Mouse (Mus musculus) G1E (cell line): ENCODE measurements around the gene Tmem98. TPM values are rescaled to one million over a fixed set of nuclear protein-coding genes. Genes with fewer than 3 reads are reported as not detected.

Experiments used
- ATAC-seq: 2 replicates; pipeline ENCODE4 v1.8.0; 2016; ENCODE audit warnings: mild to moderate bottlenecking; ENCODE audit not compliant: insufficient number of reproducible peaks, poor library complexity, low FRiP score, severe bottlenecking; ENCODE audit errors: extremely low read depth
- DNase-seq: peaks from one replicate; pipeline ENCODE4 v3.0.0; 2012; ENCODE audit warnings: low spot score
- H3K27me3 ChIP-seq: 2 replicates; pipeline ENCODE4 v1.6.1; 2012; ENCODE audit warnings: mild to moderate bottlenecking, low read length, inconsistent platforms; ENCODE audit not compliant: insufficient read depth
- H3K36me3 ChIP-seq: replicated peaks from 2 replicates; pipeline ENCODE3; 2012; ENCODE audit warnings: mild to moderate bottlenecking, inconsistent platforms
- H3K4me1 ChIP-seq: 2 replicates; pipeline ENCODE4 v1.6.1; 2012; ENCODE audit warnings: low read depth, low read length, inconsistent platforms, mixed read lengths; ENCODE audit not compliant: insufficient read depth
- H3K4me3 ChIP-seq: 2 replicates; pipeline ENCODE4 v1.5.1; 2012; ENCODE audit warnings: low read depth, mild to moderate bottlenecking, inconsistent platforms, low read length, moderate library complexity, mixed read lengths
- H3K9me3 ChIP-seq: replicated peaks from 2 replicates; pipeline ENCODE4 v1.6.1; 2012; ENCODE audit warnings: inconsistent platforms
- CTCF ChIP-seq: IDR thresholded peaks from 2 replicates; pipeline ENCODE4 v1.5.1; 2012; ENCODE audit warnings: low read depth, low read length, inconsistent platforms, mixed read lengths
- GATA1 ChIP-seq: IDR thresholded peaks from 2 replicates; pipeline ENCODE4 v1.6.1; 2012; ENCODE audit warnings: borderline replicate concordance, low read length, inconsistent platforms, mixed read lengths
- GATA2 ChIP-seq: IDR thresholded peaks from 2 replicates; pipeline ENCODE4 v1.6.1; 2012; ENCODE audit warnings: low read depth, low read length, inconsistent platforms, borderline replicate concordance
- POLR2AphosphoS5 ChIP-seq: IDR thresholded peaks from 2 replicates; pipeline ENCODE4 v1.6.1; 2012; ENCODE audit warnings: low read depth, low read length, inconsistent platforms; ENCODE audit not compliant: insufficient replicate concordance
- TAL1 ChIP-seq: conservative IDR thresholded peaks from 2 replicates; pipeline ENCODE4 v1.6.1; 2012; ENCODE audit warnings: low read depth, low read length, inconsistent platforms, mixed read lengths
- polyA plus RNA-seq: library from polyadenylated mRNA; stranded (reverse); fragments of >175 nt; gene quantifications from 2 replicates; pipeline ENCODE4 v1.2.3, GENCODE M21; 2012
- total RNA-seq, 2 experiments: library from RNA; stranded (forward) in 1 of 2; stranded (reverse) in 1 of 2; fragments of 200-1000 nt in 1 of 2; fragments of >200 nt in 1 of 2; fragmentation: Nextera tagmentation in 1 of 2; gene quantifications; 2 replicates each; pipeline ENCODE4 v1.2.3; 2014 to 2017

The Tmem98 gene
- not detected in 2 replicates for total RNA-seq (2014; fragmentation: Nextera tagmentation)
- not detected in 2 replicates for total RNA-seq (2017)
- not detected in 2 replicates for polyA plus RNA-seq

- Histone ChIP-seq H3K36me3 (no peaks in the 10 kb centered on the region), H3K4me3 (peak within 1 kb of the TSS; percentile 15; the same call in 1 of the 2 replicates), H3K27me3 (no peaks in the 10 kb centered on the region; the same call in 1 of the 2 replicates), H3K4me1 (no peaks in the 10 kb centered on the region), H3K9me3 (peaks cover 88% of the 10 kb centered on the region)
- ATAC-seq: no peak
- DNase-seq: no peak
- TF ChIP-seq TAL1 (no peak), POLR2AphosphoS5 (no peak), GATA2 (no peak), CTCF (no peak), GATA1 (no peak)
Measured at GRCm38 (mm10) chr11:80809993-80810821, at the start of gene Tmem98. Gene Tmem98 (plus strand): TSS chr11:80810175.

- DNase-seq: no peak
- no peak for ATAC-seq
- no peaks in the 10 kb centered on the region for H3K27me3 ChIP-seq
- no peaks in the 10 kb centered on the region for H3K36me3 ChIP-seq
- no peak for TF ChIP-seq CTCF
- no peak for TF ChIP-seq GATA1
- TF ChIP-seq TAL1: no peak
- no peak for TF ChIP-seq POLR2AphosphoS5
- no peak for TF ChIP-seq GATA2
- no peaks in the 10 kb centered on the region for H3K4me1 ChIP-seq
- no peak overlapping the region for H3K4me3 ChIP-seq
- H3K9me3 ChIP-seq: peaks cover 28% of the 10 kb centered on the region
Measured at GRCm38 (mm10) chr11:80761285-80761974, 48.5 kb upstream of the Tmem98 start.

- Histone ChIP-seq H3K9me3 (peaks cover 29% of the 10 kb centered on the region), H3K36me3 (no peaks in the 10 kb centered on the region), H3K27me3 (no peaks in the 10 kb centered on the region), H3K4me1 (no peaks in the 10 kb centered on the region), H3K4me3 (no peak overlapping the region)
- ATAC-seq (no peak), DNase-seq (no peak)
- TF ChIP-seq TAL1 (no peak), CTCF (no peak)
Measured at GRCm38 (mm10) chr11:80762066-80762465, 47.9 kb upstream of the Tmem98 start.

- TF ChIP-seq POLR2AphosphoS5: no peak
- TF ChIP-seq TAL1: no peak
- no peak for TF ChIP-seq GATA1
- no peak for TF ChIP-seq CTCF
- no peak for TF ChIP-seq GATA2
- no peak overlapping the region for H3K4me3 ChIP-seq
- no peaks in the 10 kb centered on the region for H3K36me3 ChIP-seq
- H3K4me1 ChIP-seq: no peaks in the 10 kb centered on the region
- H3K27me3 ChIP-seq: no peaks in the 10 kb centered on the region
- no peak for DNase-seq
- peaks cover 41% of the 10 kb centered on the region for H3K9me3 ChIP-seq
- no peak for ATAC-seq
Measured at GRCm38 (mm10) chr11:80766068-80766467, 43.9 kb upstream of the Tmem98 start.

- Histone ChIP-seq H3K4me1 (no peaks in the 10 kb centered on the region), H3K4me3 (no peak overlapping the region), H3K9me3 (peaks cover 41% of the 10 kb centered on the region), H3K36me3 (no peaks in the 10 kb centered on the region), H3K27me3 (no peaks in the 10 kb centered on the region)
- TF ChIP-seq CTCF (no peak), GATA1 (no peak), POLR2AphosphoS5 (no peak), GATA2 (no peak), TAL1 (no peak)
- DNase-seq (no peak), ATAC-seq (no peak)
Measured at GRCm38 (mm10) chr11:80766472-80767319, 43.3 kb upstream of the Tmem98 start.

- no peaks in the 10 kb centered on the region for H3K36me3 ChIP-seq
- H3K4me3 ChIP-seq: no peak overlapping the region
- H3K9me3 ChIP-seq: peaks cover 45% of the 10 kb centered on the region
- ATAC-seq (no peak), DNase-seq (no peak)
- TF ChIP-seq GATA2: no peak
- no peak for TF ChIP-seq CTCF
- TF ChIP-seq TAL1: no peak
- no peak for TF ChIP-seq GATA1
- no peaks in the 10 kb centered on the region for H3K4me1 ChIP-seq
- no peaks in the 10 kb centered on the region for H3K27me3 ChIP-seq
Measured at GRCm38 (mm10) chr11:80767320-80767617, 42.7 kb upstream of the Tmem98 start.
